Mouse (Mus musculus): ENCODE measurements around the gene Vav3. TPM values are rescaled to one million over a fixed set of nuclear protein-coding genes. Genes with fewer than 3 reads are reported as not detected.
A peak's percentile ranks its signal among the peaks of the same experiment; 100 is the strongest.

The Vav3 gene
- polyA plus RNA-seq, 1 experiment from 2014 or later: 19.7 TPM

DNA sequence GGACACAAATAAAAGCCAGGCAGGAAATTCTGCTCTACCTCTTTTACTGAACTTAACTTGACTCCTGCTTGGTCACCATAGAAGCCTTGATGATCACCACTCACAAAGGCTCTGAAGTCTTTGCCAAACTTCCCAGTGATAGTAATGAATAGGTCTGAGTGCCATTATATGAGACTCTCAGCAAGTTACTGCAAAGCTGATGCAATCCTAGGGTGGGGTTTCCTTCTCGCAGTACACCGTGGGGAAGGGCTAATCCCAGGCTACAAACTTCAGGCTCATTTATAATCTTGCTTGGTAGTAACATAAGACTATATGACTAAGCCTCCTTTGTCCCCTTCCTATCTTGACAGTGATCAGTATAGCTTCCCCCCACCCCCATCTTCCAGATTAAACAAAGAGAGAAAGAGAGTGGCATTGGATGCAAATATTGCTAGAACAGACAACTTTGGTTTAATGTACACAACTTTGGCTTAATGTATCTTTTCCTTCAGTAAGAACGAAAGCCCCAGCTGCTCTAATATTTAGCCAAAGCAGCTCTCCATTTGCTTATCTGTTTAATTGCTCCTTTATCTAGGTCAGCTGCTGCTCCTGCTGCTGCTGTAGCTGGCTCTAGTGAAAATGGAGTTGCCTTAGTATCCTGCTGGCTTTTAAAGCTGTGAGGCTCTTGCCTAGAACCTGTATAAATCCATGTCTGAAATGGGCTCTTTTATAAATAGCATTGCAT is 228.3 kb downstream of the Vav3 start:
- H3K9ac ChIP-seq (ENCODE audit: low read depth, low read length): no peak overlapping the region
- H3K4me3 ChIP-seq (ENCODE audit: low read depth, low read length): no peak overlapping the region
- DNase-seq (ENCODE audit: low spot score) (peak; percentile 65), ATAC-seq (ENCODE audit: low read depth) (peak; percentile 60)
- 54% methylated on average over 3 of the region's 3 CpGs for WGBS
- H3K4me2 ChIP-seq (ENCODE audit: low read depth, low read length): no peak overlapping the region
- no peaks in the 10 kb centered on the region for H3K36me3 ChIP-seq (ENCODE audit: control insufficient read depth, insufficient read depth, low read length)
- H3K9me3 ChIP-seq (ENCODE audit: control insufficient read depth, low read length): no peaks in the 10 kb centered on the region
- no peaks in the 10 kb centered on the region for H3K27me3 ChIP-seq (replicated peaks; ENCODE audit: control insufficient read depth, insufficient read depth, low read length)
- H3K27ac ChIP-seq (replicated peaks; ENCODE audit: low read depth, low read length): no peak overlapping the region
- no peaks in the 10 kb centered on the region for H3K4me1 ChIP-seq (ENCODE audit: control insufficient read depth, insufficient read depth, low read length)

DNA sequence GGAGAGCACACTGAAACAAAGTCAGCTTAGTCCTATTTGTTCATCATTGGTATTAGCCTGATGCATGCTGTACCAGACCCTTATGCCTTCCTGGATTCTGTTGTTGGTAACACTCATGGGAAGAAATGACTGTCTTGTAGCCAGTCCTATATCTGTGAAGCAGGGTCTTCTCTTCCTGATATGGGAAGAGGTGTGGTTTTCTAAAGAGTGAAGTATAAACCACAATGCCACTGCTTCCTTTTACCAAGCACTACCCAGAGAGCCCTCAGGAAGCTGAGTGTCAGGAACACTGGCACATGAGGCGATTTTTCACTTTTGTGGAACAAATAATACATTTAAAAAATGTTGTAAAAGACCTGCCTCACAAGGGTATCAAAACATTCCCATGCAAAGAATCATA is 231.0 kb downstream of the Vav3 start:
- no peaks in the 10 kb centered on the region for H3K9me3 ChIP-seq (ENCODE audit: control insufficient read depth, low read length)
- H3K4me3 ChIP-seq (ENCODE audit: low read depth, low read length): no peak overlapping the region
- no peaks in the 10 kb centered on the region for H3K4me1 ChIP-seq (ENCODE audit: control insufficient read depth, insufficient read depth, low read length)
- no peaks in the 10 kb centered on the region for H3K27me3 ChIP-seq (replicated peaks; ENCODE audit: control insufficient read depth, insufficient read depth, low read length)
- DNase-seq (ENCODE audit: low spot score): no peak
- no peak for ATAC-seq (ENCODE audit: low read depth)
- H3K36me3 ChIP-seq (ENCODE audit: control insufficient read depth, insufficient read depth, low read length): no peaks in the 10 kb centered on the region
- no peak overlapping the region for H3K27ac ChIP-seq (replicated peaks; ENCODE audit: low read depth, low read length)
- no peak overlapping the region for H3K9ac ChIP-seq (ENCODE audit: low read depth, low read length)
- 76% methylated on average over 1 of the region's 1 CpGs for WGBS
- no peak overlapping the region for H3K4me2 ChIP-seq (ENCODE audit: low read depth, low read length)

DNA sequence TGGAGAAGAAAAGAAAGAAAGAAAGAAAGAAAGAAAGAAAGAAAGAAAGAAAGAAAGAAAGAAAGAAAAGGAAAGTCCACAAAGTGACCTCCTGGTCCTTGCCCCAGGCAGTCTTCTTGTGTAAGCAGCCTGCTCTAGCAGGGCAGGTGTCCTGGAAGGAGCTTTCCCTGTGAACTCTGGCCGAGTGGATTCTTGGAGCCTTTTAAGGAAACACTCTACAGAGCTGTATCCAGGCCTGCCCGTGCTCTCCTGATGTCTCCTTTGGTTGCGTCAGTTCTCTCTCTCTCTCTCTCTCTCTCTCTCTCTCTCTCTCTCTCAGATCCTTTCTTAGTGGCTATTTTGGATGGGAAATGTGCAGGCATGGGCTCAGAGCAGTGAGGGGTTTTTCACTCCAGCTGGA is 232.4 kb downstream of the Vav3 start:
- no peaks in the 10 kb centered on the region for H3K4me1 ChIP-seq (ENCODE audit: control insufficient read depth, insufficient read depth, low read length)
- no peak overlapping the region for H3K27ac ChIP-seq (replicated peaks; ENCODE audit: low read depth, low read length)
- ATAC-seq (ENCODE audit: low read depth) (no peak), DNase-seq (ENCODE audit: low spot score) (no peak)
- 55% methylated on average over 3 of the region's 3 CpGs for WGBS
- H3K4me2 ChIP-seq (ENCODE audit: low read depth, low read length): no peak overlapping the region
- no peaks in the 10 kb centered on the region for H3K27me3 ChIP-seq (replicated peaks; ENCODE audit: control insufficient read depth, insufficient read depth, low read length)
- H3K36me3 ChIP-seq (ENCODE audit: control insufficient read depth, insufficient read depth, low read length): no peaks in the 10 kb centered on the region
- H3K4me3 ChIP-seq (ENCODE audit: low read depth, low read length): no peak overlapping the region
- H3K9me3 ChIP-seq (ENCODE audit: control insufficient read depth, low read length): no peaks in the 10 kb centered on the region
- no peak overlapping the region for H3K9ac ChIP-seq (ENCODE audit: low read depth, low read length)

DNA sequence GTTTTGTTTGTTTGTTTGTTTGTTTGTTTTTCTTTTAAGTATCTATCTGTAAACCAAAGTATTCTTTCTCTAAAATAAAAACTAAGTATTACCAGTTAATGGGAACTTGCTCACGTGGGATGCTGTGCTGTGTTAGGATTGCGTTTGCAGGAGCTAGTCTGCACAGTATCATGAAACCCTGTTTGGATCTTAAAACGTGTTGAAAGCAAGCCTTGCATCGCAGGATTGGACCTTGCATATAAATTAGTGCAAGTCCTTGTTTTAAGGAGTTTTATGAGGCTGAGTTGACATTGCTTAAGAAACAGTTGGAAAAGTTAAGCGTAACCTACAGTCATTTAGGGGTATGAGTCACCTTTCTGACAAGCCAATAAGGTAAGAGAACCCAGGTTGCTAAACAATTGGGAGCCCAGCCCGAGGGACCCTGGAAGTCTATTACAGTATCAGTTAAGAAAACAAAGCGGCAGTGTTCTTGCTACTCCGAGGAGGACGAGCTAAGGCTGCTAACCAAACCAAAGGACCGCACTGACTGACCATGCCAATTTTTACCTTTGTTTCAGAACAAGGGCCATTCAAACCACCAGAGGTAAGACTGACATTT is 233.2 kb downstream of the Vav3 start:
- H3K36me3 ChIP-seq (ENCODE audit: control insufficient read depth, insufficient read depth, low read length): no peaks in the 10 kb centered on the region
- H3K27me3 ChIP-seq (replicated peaks; ENCODE audit: control insufficient read depth, insufficient read depth, low read length): no peaks in the 10 kb centered on the region
- no peak overlapping the region for H3K9ac ChIP-seq (ENCODE audit: low read depth, low read length)
- ATAC-seq (ENCODE audit: low read depth) (0 out of 2 replicates have a peak, but pooled peaks have one; percentile 62), DNase-seq (ENCODE audit: low spot score) (peak; percentile 61)
- H3K27ac ChIP-seq (replicated peaks; ENCODE audit: low read depth, low read length): peak overlapping the region; percentile 53; the same call in 1 of the 2 replicates
- H3K4me2 ChIP-seq (ENCODE audit: low read depth, low read length): peak overlapping the region; percentile 34
- WGBS: 42% methylated on average over 10 of the region's 10 CpGs
- no peaks in the 10 kb centered on the region for H3K9me3 ChIP-seq (ENCODE audit: control insufficient read depth, low read length)
- H3K4me3 ChIP-seq (ENCODE audit: low read depth, low read length): peak overlapping the region; percentile 23
- no peaks in the 10 kb centered on the region for H3K4me1 ChIP-seq (ENCODE audit: control insufficient read depth, insufficient read depth, low read length)

DNA sequence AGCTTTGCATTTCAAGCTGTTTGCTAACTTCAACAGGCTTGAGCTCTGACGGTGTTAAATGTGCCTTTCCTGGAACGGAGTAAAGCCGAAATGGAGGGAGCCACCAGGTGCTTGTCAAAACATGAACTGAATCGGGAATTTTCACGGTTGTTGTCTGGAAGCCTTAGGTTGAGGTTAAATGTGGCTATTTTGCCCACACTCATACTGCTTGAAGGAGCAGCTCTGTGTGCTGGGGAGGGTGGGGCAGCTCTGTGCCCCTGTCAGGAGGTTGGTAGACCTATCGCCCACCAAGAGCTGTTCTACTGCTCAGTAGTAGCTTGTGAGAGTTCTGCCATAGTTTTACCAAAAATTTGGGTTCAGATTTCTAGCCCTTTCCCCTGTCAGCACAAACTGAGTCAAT is 233.7 kb downstream of the Vav3 start:
- DNase-seq (ENCODE audit: low spot score): no peak
- H3K27ac ChIP-seq (replicated peaks; ENCODE audit: low read depth, low read length): peak overlapping the region; percentile 53; the same call in 1 of the 2 replicates
- no peaks in the 10 kb centered on the region for H3K27me3 ChIP-seq (replicated peaks; ENCODE audit: control insufficient read depth, insufficient read depth, low read length)
- H3K9ac ChIP-seq (ENCODE audit: low read depth, low read length): peak overlapping the region; percentile 14; the same call in 1 of the 2 replicates
- WGBS: 49% methylated on average over 6 of the region's 6 CpGs
- peak overlapping the region; percentile 23 for H3K4me3 ChIP-seq (ENCODE audit: low read depth, low read length)
- peak overlapping the region; percentile 34 for H3K4me2 ChIP-seq (ENCODE audit: low read depth, low read length)
- ATAC-seq (ENCODE audit: low read depth): peak; percentile 54; the same call in 1 of the 2 replicates
- no peaks in the 10 kb centered on the region for H3K36me3 ChIP-seq (ENCODE audit: control insufficient read depth, insufficient read depth, low read length)
- no peaks in the 10 kb centered on the region for H3K4me1 ChIP-seq (ENCODE audit: control insufficient read depth, insufficient read depth, low read length)
- H3K9me3 ChIP-seq (ENCODE audit: control insufficient read depth, low read length): no peaks in the 10 kb centered on the region

DNA sequence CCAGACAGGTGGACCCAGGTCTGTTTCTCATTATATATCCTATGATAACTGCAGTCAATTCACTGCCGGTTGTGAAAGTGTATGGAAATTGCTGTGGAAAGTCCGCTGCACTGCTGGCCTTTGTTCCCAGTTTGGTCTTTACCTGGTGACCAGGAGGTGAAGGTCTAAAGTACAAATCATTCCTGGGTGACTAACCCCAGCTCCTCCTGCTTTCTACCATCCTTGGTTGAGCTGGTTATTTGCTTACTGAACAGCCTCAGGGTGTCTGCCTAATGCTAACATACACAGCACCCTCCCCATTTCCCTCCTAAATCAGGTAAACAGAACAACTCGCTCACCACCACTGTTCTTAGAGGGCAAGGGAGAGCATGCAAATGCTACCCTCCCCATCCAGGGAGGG is 237.9 kb downstream of the Vav3 start:
- Histone ChIP-seq H3K36me3 (ENCODE audit: control insufficient read depth, insufficient read depth, low read length) (no peaks in the 10 kb centered on the region), H3K4me1 (ENCODE audit: control insufficient read depth, insufficient read depth, low read length) (no peaks in the 10 kb centered on the region), H3K4me2 (ENCODE audit: low read depth, low read length) (no peak overlapping the region), H3K9me3 (ENCODE audit: control insufficient read depth, low read length) (no peaks in the 10 kb centered on the region), H3K9ac (ENCODE audit: low read depth, low read length) (no peak overlapping the region), H3K4me3 (ENCODE audit: low read depth, low read length) (no peak overlapping the region), H3K27me3 (replicated peaks; ENCODE audit: control insufficient read depth, insufficient read depth, low read length) (no peaks in the 10 kb centered on the region), H3K27ac (replicated peaks; ENCODE audit: low read depth, low read length) (no peak overlapping the region)
- no peak for DNase-seq (ENCODE audit: low spot score)
- ATAC-seq (ENCODE audit: low read depth): no peak
- WGBS: 35% methylated on average over 3 of the region's 3 CpGs

GRCm38 (mm10) chr3:109578983-109579382 is 238.5 kb downstream of the Vav3 start:
- H3K27ac ChIP-seq (replicated peaks; ENCODE audit: low read depth, low read length): no peak overlapping the region
- H3K36me3 ChIP-seq (ENCODE audit: control insufficient read depth, insufficient read depth, low read length): no peaks in the 10 kb centered on the region
- ATAC-seq (ENCODE audit: low read depth) (no peak), DNase-seq (ENCODE audit: low spot score) (peak; percentile 51)
- 55% methylated on average over 7 of the region's 7 CpGs for WGBS
- no peaks in the 10 kb centered on the region for H3K4me1 ChIP-seq (ENCODE audit: control insufficient read depth, insufficient read depth, low read length)
- no peak overlapping the region for H3K4me2 ChIP-seq (ENCODE audit: low read depth, low read length)
- no peak overlapping the region for H3K9ac ChIP-seq (ENCODE audit: low read depth, low read length)
- H3K4me3 ChIP-seq (ENCODE audit: low read depth, low read length): no peak overlapping the region
- H3K27me3 ChIP-seq (replicated peaks; ENCODE audit: control insufficient read depth, insufficient read depth, low read length): no peaks in the 10 kb centered on the region
- H3K9me3 ChIP-seq (ENCODE audit: control insufficient read depth, low read length): no peaks in the 10 kb centered on the region

- no peaks in the 10 kb centered on the region for H3K4me1 ChIP-seq (ENCODE audit: control insufficient read depth, insufficient read depth, low read length)
These were observed 245.5 kb downstream of the Vav3 start for GRCm38 (mm10) chr3:109585946-109586345.

GRCm38 (mm10) chr3:109592970-109593369 is 252.5 kb downstream of the Vav3 start:
- H3K9ac ChIP-seq (ENCODE audit: low read depth, low read length): no peak overlapping the region
- H3K36me3 ChIP-seq (ENCODE audit: control insufficient read depth, insufficient read depth, low read length): no peaks in the 10 kb centered on the region
- no peaks in the 10 kb centered on the region for H3K4me1 ChIP-seq (ENCODE audit: control insufficient read depth, insufficient read depth, low read length)
- no peak overlapping the region for H3K27ac ChIP-seq (replicated peaks; ENCODE audit: low read depth, low read length)
- no peaks in the 10 kb centered on the region for H3K27me3 ChIP-seq (replicated peaks; ENCODE audit: control insufficient read depth, insufficient read depth, low read length)
- H3K4me3 ChIP-seq (ENCODE audit: low read depth, low read length): no peak overlapping the region
- no peak for DNase-seq (ENCODE audit: low spot score)
- no peak for ATAC-seq (ENCODE audit: low read depth)
- 68% methylated on average over 6 of the region's 6 CpGs for WGBS
- H3K4me2 ChIP-seq (ENCODE audit: low read depth, low read length): no peak overlapping the region
- no peaks in the 10 kb centered on the region for H3K9me3 ChIP-seq (ENCODE audit: control insufficient read depth, low read length)

More at GRCm38 (mm10) chr3:109585946-109586345, 245.5 kb downstream of the Vav3 start:
- Histone ChIP-seq H3K36me3 (ENCODE audit: control insufficient read depth, insufficient read depth, low read length) (no peaks in the 10 kb centered on the region), H3K27me3 (replicated peaks; ENCODE audit: control insufficient read depth, insufficient read depth, low read length) (no peaks in the 10 kb centered on the region), H3K4me3 (ENCODE audit: low read depth, low read length) (no peak overlapping the region), H3K9me3 (ENCODE audit: control insufficient read depth, low read length) (no peaks in the 10 kb centered on the region), H3K9ac (ENCODE audit: low read depth, low read length) (no peak overlapping the region), H3K4me2 (ENCODE audit: low read depth, low read length) (no peak overlapping the region), H3K27ac (replicated peaks; ENCODE audit: low read depth, low read length) (no peak overlapping the region)
- DNase-seq (ENCODE audit: low spot score) (no peak), ATAC-seq (ENCODE audit: low read depth) (no peak)

Data from embryonic facial prominence, embryonic 14.5 days (tissue).